Mouse (Mus musculus): Measurements from ENCODE around the gene Gm21836. TPM values are rescaled to one million over a fixed set of nuclear protein-coding genes. Genes with fewer than 3 reads are reported as not detected.
"Not testable (repeated sequence)": the region's sequence is repeated elsewhere in the genome, so short reads cannot be mapped to it uniquely, and the experiment has no call there.

Gm21836 gene
- not detected in 2 replicates for polyA plus RNA-seq (2015; fragmentation: Nextera tagmentation; extraction: Ambion mirVana)

- H3K4me1 ChIP-seq; H3K4me2 ChIP-seq; H3K36me3 ChIP-seq; H3K9me3 ChIP-seq; H3K9ac ChIP-seq; H3K27ac ChIP-seq; H3K27me3 ChIP-seq (replicated peaks); H3K4me3 ChIP-seq (replicated peaks); ATAC-seq (ENCODE audit: insufficient read depth, low FRiP score, low read depth): not testable (repeated sequence)
- WGBS = 77% methylated on average over 2 of the region's 2 CpGs
Measured at GRCm38 (mm10) chr9:124493693-124494092, at the start of gene Gm21836. Gene Gm21836 (minus strand): TSS chr9:124493793.

- not testable (repeated sequence) for H3K4me1 ChIP-seq; ATAC-seq (ENCODE audit: insufficient read depth, low FRiP score, low read depth); H3K27ac ChIP-seq; H3K9ac ChIP-seq; H3K9me3 ChIP-seq; H3K4me3 ChIP-seq (replicated peaks); H3K27me3 ChIP-seq (replicated peaks); H3K4me2 ChIP-seq
- 48% methylated on average over 13 of the region's 15 CpGs for WGBS
- peaks cover 12% of the 10 kb centered on the region for H3K36me3 ChIP-seq
Measured at GRCm38 (mm10) chr9:124480361-124480980, 13.1 kb downstream of the Gm21836 start.

GRCm38 (mm10) chr9:124478081-124478480, 15.5 kb downstream of the Gm21836 start:
- peak; percentile 27; the same call in 1 of the 2 replicates for ATAC-seq (ENCODE audit: insufficient read depth, low FRiP score, low read depth)

GRCm38 (mm10) chr9:124476096-124476902, 17.3 kb downstream of the Gm21836 start, which contains the start of gene Ppp2r3d:
Gene Ppp2r3d (minus strand): TSS chr9:124476898.
- no peak within 1 kb of the TSS for H3K4me3 ChIP-seq (replicated peaks)
- H3K36me3 ChIP-seq = peaks cover 12% of the 10 kb centered on the region
- no peaks in the 10 kb centered on the region for H3K27me3 ChIP-seq (replicated peaks)
- H3K9me3 ChIP-seq = no peaks in the 10 kb centered on the region
- 97% methylated on average over 22 of the region's 22 CpGs for WGBS
- H3K9ac ChIP-seq = no peak within 1 kb of the TSS
- H3K27ac ChIP-seq = no peak within 1 kb of the TSS
- no peak within 1 kb of the TSS for H3K4me2 ChIP-seq
- H3K4me1 ChIP-seq = no peaks in the 10 kb centered on the region
- no peak; the same call in 1 of the 2 replicates for ATAC-seq (ENCODE audit: insufficient read depth, low FRiP score, low read depth)

More at GRCm38 (mm10) chr9:124478081-124478480, 15.5 kb downstream of the Gm21836 start:
- Histone ChIP-seq H3K4me1 (no peaks in the 10 kb centered on the region), H3K27ac (no peak overlapping the region), H3K27me3 (replicated peaks) (no peaks in the 10 kb centered on the region), H3K4me3 (replicated peaks) (no peak overlapping the region), H3K9ac (no peak overlapping the region), H3K36me3 (peaks cover 12% of the 10 kb centered on the region), H3K9me3 (no peaks in the 10 kb centered on the region), H3K4me2 (no peak overlapping the region)
- WGBS = 57% methylated on average over 3 of the region's 3 CpGs

- Histone ChIP-seq H3K4me2 (no peak overlapping the region), H3K9me3 (no peaks in the 10 kb centered on the region), H3K9ac (no peak overlapping the region), H3K36me3 (peaks cover 12% of the 10 kb centered on the region), H3K4me1 (no peaks in the 10 kb centered on the region), H3K27me3 (replicated peaks) (no peaks in the 10 kb centered on the region), H3K27ac (no peak overlapping the region), H3K4me3 (replicated peaks) (no peak overlapping the region)
- ATAC-seq (ENCODE audit: insufficient read depth, low FRiP score, low read depth) = no peak
- 90% methylated on average over 15 of the region's 15 CpGs for WGBS
Measured at GRCm38 (mm10) chr9:124475689-124476088, 17.9 kb downstream of the Gm21836 start.

- Histone ChIP-seq H3K4me3 (replicated peaks) (no peak overlapping the region), H3K27me3 (replicated peaks) (no peaks in the 10 kb centered on the region), H3K9me3 (no peaks in the 10 kb centered on the region), H3K36me3 (no peaks in the 10 kb centered on the region), H3K27ac (no peak overlapping the region), H3K4me1 (no peaks in the 10 kb centered on the region), H3K9ac (no peak overlapping the region), H3K4me2 (no peak overlapping the region)
- peak; percentile 43; the same call in 1 of the 2 replicates for ATAC-seq (ENCODE audit: insufficient read depth, low FRiP score, low read depth)
- 0% methylated on average over 1 of the region's 1 CpGs for WGBS
Measured at GRCm38 (mm10) chr9:124456572-124456971, 37.0 kb downstream of the Gm21836 start.

Other genes starting within 250 kb of the Gm21836 start
- gene 2010315B03Rik, start 181.1 kb downstream of the Gm21836 start, polyA plus RNA-seq (2015; fragmentation: Nextera tagmentation; extraction: Ambion mirVana) = 12.5 and 13.3 TPM in 2 replicates
- gene Ppp2r3d, start 16.9 kb downstream of the Gm21836 start, polyA plus RNA-seq (2015; fragmentation: Nextera tagmentation; extraction: Ambion mirVana) = 128 and 139 TPM in 2 replicates